ENCODE assay signal across 10 mouse cellular contexts in the genomic region with DNA sequence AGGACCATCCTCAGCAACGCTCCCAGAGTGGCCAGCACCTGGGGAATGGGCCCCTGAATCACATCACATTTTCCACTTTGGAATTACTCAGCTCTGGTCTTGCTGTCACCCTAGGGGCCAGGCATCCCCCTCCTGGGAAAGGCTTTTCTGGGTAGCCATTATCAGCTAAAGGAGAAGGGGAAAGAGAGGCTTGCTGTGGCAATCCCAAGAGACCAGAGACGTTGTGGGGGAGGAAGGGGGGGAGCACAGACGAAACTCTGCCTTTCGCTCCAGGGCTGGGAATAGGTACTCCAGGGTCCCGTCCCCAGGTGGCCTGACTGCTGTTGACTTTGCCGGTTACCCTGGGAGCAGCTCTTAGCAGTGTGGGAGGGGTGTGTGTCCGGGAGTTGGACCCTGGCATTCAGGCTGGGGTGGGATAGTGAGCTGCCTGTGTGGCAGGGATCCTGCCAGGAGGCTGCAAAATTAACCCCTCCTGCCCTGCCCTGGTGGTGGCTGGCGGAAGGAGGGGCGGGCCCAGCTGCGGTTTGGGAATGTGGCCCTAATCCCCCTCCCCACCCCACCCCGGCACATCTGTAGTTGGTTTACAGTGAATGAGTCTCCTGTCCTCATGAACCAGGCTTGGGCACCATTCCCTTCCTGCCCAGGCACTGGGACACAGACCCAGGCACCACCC. TPM values are rescaled to one million over a fixed set of nuclear protein-coding genes. Genes with fewer than 3 reads are reported as not detected.
A peak's percentile ranks its signal among the peaks of the same experiment; 100 is the strongest.
DNase-seq lines count a peak whose midpoint lies in the region; ATAC-seq lines count a peak whose summit lies in the region.
"Had no signal": no experiment of that assay in that cellular context is flagged by ENCODE, and none has a peak within 500 bp of the region (broad histone marks: within the 10 kb centered on the region; RNA-seq: fewer than 3 reads in every experiment).

No protein-coding gene starts in this region.

- peak overlapping the region; percentile 91; the same call in 1 of the 2 replicates for H3K4me2 ChIP-seq in hindbrain, embryonic 12.5 days (replicated peaks)
- H3K4me2 ChIP-seq in hindbrain, embryonic 14.5 days (replicated peaks) = no peak overlapping the region
- H3K4me2 ChIP-seq in neural tube, embryonic 12.5 days (replicated peaks) = peak overlapping the region; percentile 99

- H3K9ac ChIP-seq in hindbrain, embryonic 12.5 days = no peak overlapping the region
- no peak overlapping the region for H3K9ac ChIP-seq in hindbrain, embryonic 14.5 days
- H3K9ac ChIP-seq in neural tube, embryonic 12.5 days = no peak overlapping the region
- H3K9ac ChIP-seq: liver, postnatal 0 days had no signal

- 11% methylated on average over 11 of the region's 11 CpGs for WGBS in hindbrain, embryonic 12.5 days
- WGBS in hindbrain, embryonic 14.5 days = 14% methylated on average over 11 of the region's 11 CpGs
- WGBS in neural tube, embryonic 12.5 days = 15% methylated on average over 11 of the region's 11 CpGs

- peak overlapping the region; percentile 83; the same call in 1 of the 2 replicates for H3K27ac ChIP-seq in hindbrain, embryonic 12.5 days
- no peak overlapping the region for H3K27ac ChIP-seq in hindbrain, embryonic 14.5 days
- H3K27ac ChIP-seq in neural tube, embryonic 12.5 days = no peak overlapping the region

- H3K9me3 ChIP-seq in hindbrain, embryonic 12.5 days (replicated peaks) = no peaks in the 10 kb centered on the region
- H3K9me3 ChIP-seq in hindbrain, embryonic 14.5 days (ENCODE audit: control insufficient read depth, low read length) = no peaks in the 10 kb centered on the region
- H3K9me3 ChIP-seq in neural tube, embryonic 12.5 days = no peaks in the 10 kb centered on the region

- H3K36me3 ChIP-seq in hindbrain, embryonic 12.5 days = no peaks in the 10 kb centered on the region
- no peaks in the 10 kb centered on the region for H3K36me3 ChIP-seq in hindbrain, embryonic 14.5 days (replicated peaks; ENCODE audit: control insufficient read depth, insufficient read depth)
- no peaks in the 10 kb centered on the region for H3K36me3 ChIP-seq in neural tube, embryonic 12.5 days

- no peak overlapping the region for H3K4me3 ChIP-seq in hindbrain, embryonic 12.5 days
- H3K4me3 ChIP-seq in hindbrain, embryonic 14.5 days (replicated peaks; ENCODE audit: low read length) = no peak overlapping the region
- H3K4me3 ChIP-seq in neural tube, embryonic 12.5 days = no peak overlapping the region

- DNase-seq in cerebellum, adult 11-12 months = peak; percentile 57
- DNase-seq in cerebellum, postnatal 36 days = no peak
- no peak for DNase-seq in hindbrain, embryonic 14.5 days (ENCODE audit: low spot score)
- DNase-seq in neural tube, embryonic 10.5 days (ENCODE audit: extremely low spot score, low spot score) = no peak
- DNase-seq in left cerebral cortex, postnatal 36 days (ENCODE audit: low spot score in 2 of 2) = no peak
- DNase-seq: liver, postnatal 0 days had no signal

- H3K4me1 ChIP-seq in hindbrain, embryonic 12.5 days = peaks cover 29% of the 10 kb centered on the region
- H3K4me1 ChIP-seq in hindbrain, embryonic 14.5 days (replicated peaks; ENCODE audit: control insufficient read depth, insufficient read depth, low read length) = 0 out of 2 replicates have a peak, but pooled peaks cover 3% of the 10 kb centered on the region
- H3K4me1 ChIP-seq in neural tube, embryonic 12.5 days = peaks cover 25% of the 10 kb centered on the region

- ATAC-seq in hindbrain, embryonic 12.5 days (ENCODE audit: low FRiP score) = no peak
- ATAC-seq in hindbrain, embryonic 14.5 days (ENCODE audit: low FRiP score) = no peak
- ATAC-seq in neural tube, embryonic 12.5 days (ENCODE audit: low FRiP score, low read depth) = no peak
- ATAC-seq in inflammation-experienced regulatory T-cells, adult 6 months = no peak
- ATAC-seq: liver, postnatal 0 days had no signal

- H3K27me3 ChIP-seq in hindbrain, embryonic 12.5 days = peaks cover 76% of the 10 kb centered on the region
- H3K27me3 ChIP-seq in hindbrain, embryonic 14.5 days (ENCODE audit: control insufficient read depth, insufficient read depth, low read length) = peaks cover 43% of the 10 kb centered on the region
- peaks cover 42% of the 10 kb centered on the region for H3K27me3 ChIP-seq in neural tube, embryonic 12.5 days (replicated peaks)

- intact Hi-C loops in left cerebral cortex, postnatal 36 days (cut with DNase I) = no loop called here

RNA-seq across cellular contexts. Expression of a gene that starts 1.4 kb away (rescaled TPM):
- 42.2 and 45.6 TPM in 2 replicates for polyA plus RNA-seq in hindbrain, embryonic 12.5 days (2016; fragmentation: Nextera tagmentation; extraction: Ambion mirVana)
- 6.2 and 6.7 TPM in 2 replicates for polyA plus RNA-seq in hindbrain, embryonic 14.5 days (2014; fragmentation: Nextera tagmentation; extraction: Ambion mirVana)
- polyA plus RNA-seq in neural tube, embryonic 12.5 days (2016; fragmentation: Nextera tagmentation; extraction: Ambion mirVana) = 15.4 and 18.7 TPM in 2 replicates
- 10 to 100 TPM; 15.5 to 18.4 (median 18.3) TPM for polyA plus RNA-seq in inflammation-experienced regulatory T-cells, adult 6 months (2017; shearing (Covaris generic))
- total RNA-seq in left cerebral cortex, postnatal 36 days (2021) = 10 to 100 TPM; 13.1 to 13.9 TPM

RNA-seq across cellular contexts. Expression of a gene that starts 11.6 kb away (rescaled TPM):
- polyA plus RNA-seq in hindbrain, embryonic 12.5 days (2016; fragmentation: Nextera tagmentation; extraction: Ambion mirVana) = 0.30 and 0.49 TPM in 2 replicates
- polyA plus RNA-seq in hindbrain, embryonic 14.5 days (2014; fragmentation: Nextera tagmentation; extraction: Ambion mirVana) = not detected in 2 replicates
- 0.09 and 0.23 TPM in 2 replicates for polyA plus RNA-seq in neural tube, embryonic 12.5 days (2016; fragmentation: Nextera tagmentation; extraction: Ambion mirVana)
- polyA plus RNA-seq in inflammation-experienced regulatory T-cells, adult 6 months (2017; shearing (Covaris generic)) = not detected
- total RNA-seq in left cerebral cortex, postnatal 36 days (2021) = not detected
- total RNA-seq: gastrocnemius, adult 8-10 months had no signal
- polyA plus RNA-seq: liver, postnatal 0 days had no signal

RNA-seq across cellular contexts. Expression of a gene that starts 20.5 kb away (rescaled TPM):
- polyA plus RNA-seq in hindbrain, embryonic 12.5 days (2016; fragmentation: Nextera tagmentation; extraction: Ambion mirVana) = 54.2 and 54.9 TPM in 2 replicates
- polyA plus RNA-seq in hindbrain, embryonic 14.5 days (2014; fragmentation: Nextera tagmentation; extraction: Ambion mirVana) = 60.6 and 61.8 TPM in 2 replicates
- polyA plus RNA-seq in neural tube, embryonic 12.5 days (2016; fragmentation: Nextera tagmentation; extraction: Ambion mirVana) = 53.2 and 56.4 TPM in 2 replicates
- 10 to 100 TPM; 30.8 to 33.1 (median 31.8) TPM for polyA plus RNA-seq in inflammation-experienced regulatory T-cells, adult 6 months (2017; shearing (Covaris generic))
- total RNA-seq in left cerebral cortex, postnatal 36 days (2021) = 10 to 100 TPM; 40.9 to 43.9 TPM

RNA-seq across cellular contexts. Expression of a gene that starts 27.0 kb away (rescaled TPM):
- polyA plus RNA-seq in hindbrain, embryonic 12.5 days (2016; fragmentation: Nextera tagmentation; extraction: Ambion mirVana) = 1.1 and 2.2 TPM in 2 replicates
- 0.22 and 1.1 TPM in 2 replicates for polyA plus RNA-seq in hindbrain, embryonic 14.5 days (2014; fragmentation: Nextera tagmentation; extraction: Ambion mirVana)
- polyA plus RNA-seq in neural tube, embryonic 12.5 days (2016; fragmentation: Nextera tagmentation; extraction: Ambion mirVana) = 0.29 and 0.79 TPM in 2 replicates
- 100 to 1,000 TPM; 364 to 513 (median 397) TPM for polyA plus RNA-seq in inflammation-experienced regulatory T-cells, adult 6 months (2017; shearing (Covaris generic))
- 1 to 10 TPM; 1.1 to 1.5 TPM for total RNA-seq in left cerebral cortex, postnatal 36 days (2021)

RNA-seq across cellular contexts. Expression of a gene that starts 37.3 kb away (rescaled TPM):
- polyA plus RNA-seq in hindbrain, embryonic 12.5 days (2016; fragmentation: Nextera tagmentation; extraction: Ambion mirVana) = 26.7 and 27.3 TPM in 2 replicates
- 6.8 and 7.0 TPM in 2 replicates for polyA plus RNA-seq in hindbrain, embryonic 14.5 days (2014; fragmentation: Nextera tagmentation; extraction: Ambion mirVana)
- 22.5 and 25.4 TPM in 2 replicates for polyA plus RNA-seq in neural tube, embryonic 12.5 days (2016; fragmentation: Nextera tagmentation; extraction: Ambion mirVana)
- 10 to 100 TPM in 1 of 3 experiments, 1 to 10 TPM in 2; 1.9 to 17.9 (median 3.2) TPM for polyA plus RNA-seq in inflammation-experienced regulatory T-cells, adult 6 months (2017; shearing (Covaris generic))
- total RNA-seq in left cerebral cortex, postnatal 36 days (2021) = 1 to 10 TPM; 1.1 TPM
